In genomic region chr7:16294837-16295236, GRCm38 (mm10) we compare ENCODE assay signal across 8 mouse cellular contexts. TPM values are rescaled to one million over a fixed set of nuclear protein-coding genes. Genes with fewer than 3 reads are reported as not detected.
A peak's percentile ranks its signal among the peaks of the same experiment; 100 is the strongest.
DNase-seq lines count a peak whose midpoint lies in the region; ATAC-seq and TF ChIP-seq lines count a peak whose summit lies in the region.

No protein-coding gene starts in this region.

- peak overlapping the region; percentile 80 for H3K27ac ChIP-seq in hindbrain, embryonic 15.5 days (replicated peaks)
- peak overlapping the region; percentile 89 for H3K27ac ChIP-seq in left cerebral cortex, adult 2 months
- H3K27ac ChIP-seq in macrophage = peak overlapping the region; percentile 87

- ATAC-seq in hindbrain, embryonic 15.5 days (ENCODE audit: low FRiP score, low read depth) = peak; percentile 40; the same call in 1 of the 2 replicates

- H3K36me3 ChIP-seq in hindbrain, embryonic 15.5 days = no peaks in the 10 kb centered on the region
- no peaks in the 10 kb centered on the region for H3K36me3 ChIP-seq in macrophage (ENCODE audit: inconsistent target)

- H3K27me3 ChIP-seq in hindbrain, embryonic 15.5 days = no peaks in the 10 kb centered on the region

- intact Hi-C loops in left cerebral cortex, adult 2 months (cut with DNase I) = loop anchor here (1.0 to 5.0 kb wide), 5 partner anchors 14 to 322 kb away; no protein-coding TSS in a partner anchor

- H3K4me1 ChIP-seq in hindbrain, embryonic 15.5 days (replicated peaks) = peaks cover 37% of the 10 kb centered on the region

- H3K79me2 ChIP-seq in macrophage (ENCODE audit: inconsistent target) = no peaks in the 10 kb centered on the region

- peak; percentile 79 for TF ChIP-seq CTCF in left cerebral cortex, adult 2 months (IDR thresholded peaks at IDR 0.05)

- DNase-seq in WW6 (ENCODE audit: low read depth, low spot score) = peak; percentile 83
- peak; percentile 96 to 98 for DNase-seq in cerebellum, postnatal 36 days
- DNase-seq in frontal cortex, postnatal 36 days (ENCODE audit: low spot score in 2 of 2) = peak; percentile 94 to 96
- peak; percentile 92 to 97 for DNase-seq in left cerebral cortex, adult 2 months (ENCODE audit: extremely low spot score in 1 of 2, low spot score in 2 of 2)
- peak; percentile 95 for DNase-seq in right cerebral cortex, adult 18-20 months
- DNase-seq in urinary bladder, adult 2 months (ENCODE audit: low spot score) = peak; percentile 93

- H3K4me3 ChIP-seq in hindbrain, embryonic 15.5 days = peak overlapping the region; percentile 49
- peak overlapping the region; percentile 55 for H3K4me3 ChIP-seq in left cerebral cortex, adult 2 months
- H3K4me3 ChIP-seq in macrophage (ENCODE audit: inconsistent target) = peak overlapping the region; percentile 28

- peak overlapping the region; percentile 30; the same call in 1 of the 2 replicates for H3K9ac ChIP-seq in hindbrain, embryonic 15.5 days

- WGBS in hindbrain, embryonic 15.5 days = under 1% methylated on average over 23 of the region's 23 CpGs
- 1% methylated on average over 23 of the region's 23 CpGs for WGBS in macrophage (ENCODE audit: missing documents)

- peak overlapping the region; percentile 96 for H3K4me2 ChIP-seq in hindbrain, embryonic 15.5 days

- no peaks in the 10 kb centered on the region for H3K9me3 ChIP-seq in hindbrain, embryonic 15.5 days

RNA-seq across cellular contexts. Expression of gene Ccdc9, which starts 8.2 kb away (rescaled TPM):
- polyA plus RNA-seq in hindbrain, embryonic 15.5 days (2015; fragmentation: Nextera tagmentation; extraction: Ambion mirVana) = 29.3 and 29.6 TPM in 2 replicates
- 10 to 100 TPM; 94.3 to 95.1 TPM for total RNA-seq in left cerebral cortex, adult 2 months (2021)
- total RNA-seq in macrophage (2018; cell fraction: chromatin; rRNA removed) = 100 to 1,000 TPM; 304 to 896 (median 675) TPM
- total RNA-seq in macrophage (2018; cell fraction: cytosol; rRNA removed) = 10 to 100 TPM; 52.8 to 97.2 (median 73.4) TPM
- 100 to 1,000 TPM; 161 to 339 (median 237) TPM for total RNA-seq in macrophage (2018; cell fraction: nucleus; rRNA removed)
- polyA plus RNA-seq in macrophage (2018) = 99.0 to 183 TPM (median 120 TPM) in 3 replicates
- 61.4 and 104 TPM in 2 replicates for polyA plus RNA-seq in urinary bladder, adult 2 months (2012; rRNA removed)

RNA-seq across cellular contexts. Expression of gene Bbc3, which starts 13.4 kb away (rescaled TPM):
- polyA plus RNA-seq in hindbrain, embryonic 15.5 days (2015; fragmentation: Nextera tagmentation; extraction: Ambion mirVana) = 28.9 and 31.7 TPM in 2 replicates
- 1 to 10 TPM; 9.1 to 9.7 TPM for total RNA-seq in left cerebral cortex, adult 2 months (2021)
- total RNA-seq in macrophage (2018; cell fraction: chromatin; rRNA removed) = 10 to 100 TPM in 18 of 26 experiments, 1 to 10 TPM in 8; 2.3 to 27.4 (median 15.9) TPM
- total RNA-seq in macrophage (2018; cell fraction: cytosol; rRNA removed) = 10 to 100 TPM in 23 of 26 experiments, 1 to 10 TPM in 3; 6.6 to 26.3 (median 16.8) TPM
- 10 to 100 TPM; 11.1 to 31.5 (median 20.5) TPM for total RNA-seq in macrophage (2018; cell fraction: nucleus; rRNA removed)
- 5.0 to 24.1 TPM (median 6.4 TPM) in 3 replicates for polyA plus RNA-seq in macrophage (2018)
- polyA plus RNA-seq in urinary bladder, adult 2 months (2012; rRNA removed) = 5.0 and 5.2 TPM in 2 replicates

RNA-seq across cellular contexts. Expression of gene Inafm1, which starts 21.4 kb away (rescaled TPM):
- 52.2 and 58.4 TPM in 2 replicates for polyA plus RNA-seq in hindbrain, embryonic 15.5 days (2015; fragmentation: Nextera tagmentation; extraction: Ambion mirVana)
- total RNA-seq in left cerebral cortex, adult 2 months (2021) = 10 to 100 TPM; 36.7 to 41.3 TPM
- total RNA-seq in macrophage (2018; cell fraction: chromatin; rRNA removed) = 10 to 100 TPM; 11.6 to 72.8 (median 39.4) TPM
- total RNA-seq in macrophage (2018; cell fraction: cytosol; rRNA removed) = 10 to 100 TPM in 4 of 26 experiments, 1 to 10 TPM in 22; 5.9 to 11.6 (median 8.4) TPM
- 10 to 100 TPM; 10.3 to 35.9 (median 25.5) TPM for total RNA-seq in macrophage (2018; cell fraction: nucleus; rRNA removed)
- polyA plus RNA-seq in macrophage (2018) = 1.9 to 10.1 TPM (median 7.4 TPM) in 3 replicates
- polyA plus RNA-seq in urinary bladder, adult 2 months (2012; rRNA removed) = 26.5 and 36.7 TPM in 2 replicates

RNA-seq across cellular contexts. Expression of gene C5ar1, which starts 35.5 kb away (rescaled TPM):
- 2.2 and 2.7 TPM in 2 replicates for polyA plus RNA-seq in hindbrain, embryonic 15.5 days (2015; fragmentation: Nextera tagmentation; extraction: Ambion mirVana)
- total RNA-seq in left cerebral cortex, adult 2 months (2021) = 1 to 10 TPM; 1.3 to 1.7 TPM
- 100 to 1,000 TPM in 11 of 26 experiments, 10 to 100 TPM in 15; 18.9 to 297 (median 75.1) TPM for total RNA-seq in macrophage (2018; cell fraction: chromatin; rRNA removed)
- 100 to 1,000 TPM; 105 to 683 (median 289) TPM for total RNA-seq in macrophage (2018; cell fraction: cytosol; rRNA removed)
- total RNA-seq in macrophage (2018; cell fraction: nucleus; rRNA removed) = 100 to 1,000 TPM; 102 to 954 (median 358) TPM
- 254 to 928 TPM (median 285 TPM) in 3 replicates for polyA plus RNA-seq in macrophage (2018)
- polyA plus RNA-seq in urinary bladder, adult 2 months (2012; rRNA removed) = 11.8 and 16.8 TPM in 2 replicates

RNA-seq across cellular contexts. Expression of gene C5ar2, which starts 50.9 kb away (rescaled TPM):
- polyA plus RNA-seq in hindbrain, embryonic 15.5 days (2015; fragmentation: Nextera tagmentation; extraction: Ambion mirVana) = 0.10 and 0.14 TPM in 2 replicates
- under 1 TPM; 0.42 to 0.54 TPM for total RNA-seq in left cerebral cortex, adult 2 months (2021)
- total RNA-seq in macrophage (2018; cell fraction: chromatin; rRNA removed) = 1 to 10 TPM; 1.3 to 9.4 (median 4.6) TPM
- total RNA-seq in macrophage (2018; cell fraction: cytosol; rRNA removed) = 1 to 10 TPM; 2.3 to 7.1 (median 4.2) TPM
- 10 to 100 TPM in 8 of 26 experiments, 1 to 10 TPM in 18; 4.5 to 18.7 (median 8.2) TPM for total RNA-seq in macrophage (2018; cell fraction: nucleus; rRNA removed)
- polyA plus RNA-seq in macrophage (2018) = 5.3 to 5.8 TPM (median 5.7 TPM) in 3 replicates
- 1.6 and 1.7 TPM in 2 replicates for polyA plus RNA-seq in urinary bladder, adult 2 months (2012; rRNA removed)

Comparison
In these comparisons a context has a peak if more than half of its experiments do, and no peak if none do; other contexts are left out.
1. Peak in every context shown above with its lines: DNase-seq, ATAC-seq, H3K4me3 ChIP-seq and H3K27ac ChIP-seq.